Mouse (Mus musculus): ENCODE data around the gene Zfp526.
A peak's percentile ranks its signal among the peaks of the same experiment; 100 is the strongest.

Zfp526 gene

DNA sequence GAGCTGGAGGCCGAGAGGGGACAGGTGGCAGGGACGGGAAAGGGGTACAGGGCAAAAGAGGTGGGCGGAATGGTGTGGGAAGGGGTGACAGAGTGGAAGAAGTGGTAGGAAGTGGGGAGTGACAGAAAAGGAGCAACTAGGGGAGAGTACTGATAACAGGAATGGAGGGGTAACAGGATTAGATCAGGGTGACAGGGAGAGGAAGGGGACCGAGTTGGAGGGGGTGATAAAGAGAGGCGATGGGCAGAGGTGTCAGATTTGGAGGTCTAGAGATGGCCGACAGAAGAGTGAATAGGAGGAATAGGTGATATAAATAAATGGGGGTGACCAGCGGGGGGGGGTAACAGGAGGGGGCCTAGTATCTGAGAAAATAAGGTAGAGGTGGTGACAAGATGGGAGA, 47.4 kb downstream of the Zfp526 start:
- no peak for DNase-seq

DNA sequence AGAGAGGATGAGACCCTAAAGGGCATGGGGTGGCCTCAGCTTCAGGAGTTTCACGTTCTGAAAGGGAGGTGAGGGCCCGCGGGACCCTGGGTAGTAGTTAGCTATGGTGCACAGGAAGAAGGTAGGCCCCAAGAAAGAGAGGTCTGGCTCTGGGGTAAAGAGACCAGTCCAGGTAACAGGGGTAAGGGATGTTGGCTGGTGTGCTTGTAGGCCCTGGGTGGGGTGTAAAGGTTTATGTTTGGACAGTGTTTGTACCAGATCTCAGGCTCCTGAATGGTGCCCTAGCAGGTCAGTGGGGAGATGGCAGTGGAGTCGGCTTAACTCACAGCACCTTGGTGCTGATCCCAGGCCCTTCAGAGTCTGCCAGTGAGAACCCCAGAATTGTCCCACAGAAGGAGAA, 47.8 kb downstream of the Zfp526 start:
- peak in 1 of 2 experiments; percentile 6 for DNase-seq

DNA sequence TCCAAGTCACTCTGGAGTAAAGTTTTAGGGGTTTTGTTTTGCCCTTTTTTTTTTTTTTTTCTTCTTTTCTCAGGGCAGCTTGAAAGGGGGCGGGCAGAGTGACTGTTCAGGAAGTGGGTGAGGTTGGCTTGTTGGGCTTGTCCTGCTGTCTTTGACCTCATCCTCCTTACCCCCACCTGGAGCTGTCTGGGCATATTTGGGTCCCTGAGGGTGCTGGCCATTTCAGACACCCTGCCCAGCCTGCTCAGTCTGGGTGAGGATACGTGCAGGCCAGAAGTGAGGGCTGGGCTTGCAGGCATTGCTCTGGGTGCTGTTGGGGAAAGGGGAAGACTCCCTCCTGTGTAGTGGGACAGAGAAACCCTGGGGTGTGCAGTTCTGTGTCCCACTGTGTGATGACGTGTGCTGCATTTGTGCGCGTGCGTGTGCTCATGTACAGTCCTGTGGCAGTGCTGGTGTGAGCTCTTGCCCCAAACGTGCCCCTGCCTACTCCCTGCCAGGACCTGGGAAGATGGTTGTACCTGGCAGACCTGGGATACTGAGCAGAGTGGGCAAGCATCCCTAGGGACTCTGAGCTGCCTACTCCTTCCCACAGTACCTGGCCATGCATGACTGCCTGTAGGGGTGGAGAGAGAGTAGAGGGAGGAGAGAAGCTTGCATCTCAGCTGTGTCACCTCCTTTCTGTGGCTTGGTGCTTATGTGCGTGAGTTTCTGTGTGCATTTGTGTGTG, 48.5 kb downstream of the Zfp526 start:
- peak; percentile 36 to 53 for DNase-seq

DNA sequence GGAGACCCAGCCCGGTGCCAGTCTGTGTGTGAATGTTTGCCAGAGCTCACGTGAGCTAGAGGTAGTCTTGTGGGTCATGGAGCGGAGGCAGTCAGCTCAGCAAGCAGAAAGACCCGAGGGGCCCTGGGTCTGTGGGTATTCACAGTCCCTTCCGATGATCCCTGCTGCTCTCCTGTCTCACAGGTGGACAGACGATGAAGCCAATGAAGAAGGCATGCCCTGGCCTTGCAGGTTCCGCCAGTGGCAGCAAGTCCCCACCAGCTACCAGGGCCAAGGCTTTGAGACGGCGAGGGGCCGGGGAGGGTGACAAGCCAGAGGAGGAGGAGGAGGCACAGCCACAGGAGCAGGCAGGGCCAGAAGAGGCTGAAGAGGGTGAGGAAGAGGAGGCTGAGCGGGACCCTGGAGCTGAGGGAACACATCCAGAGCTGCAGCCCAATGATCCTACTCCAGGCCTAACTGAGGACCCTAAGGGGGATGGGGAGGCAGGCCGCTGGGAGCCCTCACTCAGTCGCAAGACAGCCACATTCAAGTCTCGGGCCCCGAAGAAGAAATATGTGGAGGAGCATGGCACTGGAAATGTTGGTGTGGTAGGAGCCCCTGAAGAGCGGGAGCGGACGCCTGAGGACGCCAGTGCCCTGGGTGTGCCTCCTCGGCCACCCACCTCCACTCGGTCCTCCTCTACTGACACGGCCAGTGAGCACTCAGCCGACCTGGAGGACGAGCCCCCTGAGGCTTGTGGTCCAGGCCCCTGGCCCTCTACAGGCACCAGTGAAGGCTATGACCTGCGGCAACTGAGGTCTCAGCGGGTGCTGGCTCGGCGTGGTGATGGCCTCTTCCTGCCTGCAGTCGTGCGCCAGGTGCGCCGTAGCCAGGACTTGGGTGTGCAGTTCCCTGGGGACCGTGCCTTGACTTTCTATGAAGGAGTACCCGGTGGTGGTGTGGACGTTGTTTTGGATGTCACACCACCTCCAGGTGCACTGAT, 49.7 kb downstream of the Zfp526 start:
- peak; percentile 11 to 30 for DNase-seq

DNA sequence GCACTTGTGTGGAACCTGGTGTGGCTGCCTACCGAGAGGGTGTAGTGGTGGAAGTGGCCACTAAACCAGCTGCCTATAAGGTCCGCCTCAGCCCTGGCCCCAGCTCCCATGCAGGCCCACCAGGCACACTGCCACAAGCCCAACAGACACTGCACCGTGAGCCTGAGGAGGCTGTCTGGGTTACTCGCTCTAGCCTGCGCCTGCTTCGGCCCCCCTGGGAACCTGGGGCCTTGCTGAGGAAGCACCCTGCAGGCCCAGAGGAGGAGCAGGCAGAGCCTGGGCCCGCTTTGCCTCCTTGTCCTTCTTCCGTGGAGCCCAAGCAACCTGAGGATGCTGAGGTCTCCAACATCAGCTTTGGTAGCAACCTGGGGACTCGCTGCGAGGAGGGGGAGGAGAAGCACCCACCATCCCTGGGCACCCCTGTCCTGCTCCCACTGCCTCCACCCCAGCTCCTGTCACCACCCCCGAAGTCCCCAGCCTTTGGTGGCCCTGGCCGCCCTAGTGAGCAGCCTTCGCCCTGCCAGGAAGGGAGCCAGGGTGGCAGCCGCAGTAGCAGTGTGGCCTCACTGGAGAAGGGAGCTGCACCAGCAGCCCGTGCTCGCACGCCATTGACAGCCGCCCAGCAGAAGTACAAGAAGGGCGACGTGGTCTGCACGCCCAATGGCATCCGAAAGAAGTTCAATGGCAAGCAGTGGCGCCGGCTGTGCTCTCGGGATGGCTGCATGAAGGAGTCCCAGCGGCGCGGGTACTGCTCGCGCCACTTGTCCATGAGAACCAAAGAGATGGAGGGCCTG, 50.6 kb downstream of the Zfp526 start:
- peak in 1 of 2 experiments; percentile 4 for DNase-seq

- peak in 1 of 2 experiments; percentile 4 for DNase-seq
Observed at GRCm38 (mm10) chr7:25272445-25273258, 51.4 kb downstream of the Zfp526 start.

DNA sequence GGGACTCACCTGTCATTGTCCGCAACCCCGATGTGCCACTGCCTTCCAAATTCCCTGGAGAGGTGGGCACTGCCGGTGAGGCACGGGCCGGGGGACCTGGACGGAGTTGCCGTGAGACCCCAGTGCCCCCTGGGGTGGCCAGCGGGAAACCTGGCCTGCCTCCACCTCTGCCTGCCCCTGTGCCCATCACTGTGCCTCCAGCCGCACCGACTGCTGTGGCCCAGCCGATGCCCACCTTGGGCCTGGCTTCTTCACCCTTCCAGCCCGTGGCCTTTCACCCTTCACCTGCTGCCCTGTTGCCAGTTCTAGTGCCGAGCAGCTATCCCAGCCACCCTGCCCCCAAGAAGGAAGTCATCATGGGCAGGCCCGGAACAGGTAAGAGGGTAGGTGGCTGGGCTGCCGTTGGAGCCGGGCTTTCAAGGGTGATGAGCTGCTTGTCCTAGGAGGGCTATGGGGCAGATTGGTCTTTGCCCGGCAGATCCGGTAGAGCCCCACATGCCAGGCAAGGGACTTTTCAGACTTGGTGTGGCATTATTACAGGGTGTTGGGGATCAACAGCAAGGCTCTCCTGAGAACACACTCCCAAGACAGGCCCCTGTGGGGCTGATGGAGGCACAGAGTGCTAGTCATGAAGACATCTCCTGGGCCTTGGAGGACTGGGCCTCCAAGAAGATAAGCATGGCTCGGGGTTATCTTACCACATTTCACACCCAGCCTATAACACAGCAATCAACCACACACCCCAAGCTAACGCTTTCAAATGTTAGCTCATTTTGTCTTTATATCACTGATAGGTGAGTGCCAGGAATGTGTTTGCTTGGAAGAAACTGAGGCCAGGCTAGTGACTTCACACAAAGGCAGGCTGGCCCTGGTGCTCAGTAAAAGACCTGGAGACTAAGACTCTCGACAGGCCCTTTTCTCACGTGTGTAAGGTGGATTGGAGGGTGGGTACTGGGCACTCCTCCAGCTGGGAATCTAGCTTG, 52.3 kb downstream of the Zfp526 start:
- no peak for DNase-seq

DNA sequence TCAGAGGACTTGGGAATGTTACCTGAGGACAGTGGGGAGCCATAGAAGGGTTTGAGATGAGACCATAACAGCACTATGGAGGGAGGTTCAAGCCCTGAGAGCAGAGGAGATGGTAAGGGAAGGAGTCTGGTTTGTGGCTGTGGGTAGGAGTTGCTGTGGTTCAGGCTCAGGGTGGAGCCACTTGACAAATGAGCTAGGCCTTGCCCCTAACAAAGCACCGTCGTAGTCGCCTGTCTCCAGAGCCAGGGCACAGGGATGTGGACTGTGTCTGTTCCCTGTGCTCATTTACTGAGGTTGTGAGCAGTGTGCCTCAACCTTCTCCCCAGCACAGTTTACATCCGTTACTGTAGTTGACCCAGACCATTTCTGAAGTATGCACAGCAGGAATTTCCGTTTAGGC, 53.3 kb downstream of the Zfp526 start:
- no peak for DNase-seq

DNA sequence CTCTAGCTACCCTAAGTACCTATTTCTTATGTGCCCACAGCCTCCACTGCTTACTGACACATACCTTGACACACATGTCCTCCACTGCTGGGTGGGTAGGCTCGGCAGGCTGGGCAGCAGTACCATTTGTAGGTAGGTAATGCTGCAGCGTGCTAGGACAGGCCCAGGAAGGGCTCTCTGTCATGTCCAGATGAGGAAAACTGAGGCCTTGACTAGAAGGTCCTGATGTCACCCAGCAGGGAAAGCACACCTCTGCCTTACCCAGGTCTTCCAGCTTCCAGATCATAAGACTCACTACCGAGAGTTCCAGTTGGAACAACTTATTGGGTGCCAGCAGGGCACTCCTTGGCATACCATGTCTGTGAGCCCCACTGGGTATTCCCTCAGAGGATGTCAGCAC, 53.8 kb downstream of the Zfp526 start:
- DNase-seq: no peak

DNA sequence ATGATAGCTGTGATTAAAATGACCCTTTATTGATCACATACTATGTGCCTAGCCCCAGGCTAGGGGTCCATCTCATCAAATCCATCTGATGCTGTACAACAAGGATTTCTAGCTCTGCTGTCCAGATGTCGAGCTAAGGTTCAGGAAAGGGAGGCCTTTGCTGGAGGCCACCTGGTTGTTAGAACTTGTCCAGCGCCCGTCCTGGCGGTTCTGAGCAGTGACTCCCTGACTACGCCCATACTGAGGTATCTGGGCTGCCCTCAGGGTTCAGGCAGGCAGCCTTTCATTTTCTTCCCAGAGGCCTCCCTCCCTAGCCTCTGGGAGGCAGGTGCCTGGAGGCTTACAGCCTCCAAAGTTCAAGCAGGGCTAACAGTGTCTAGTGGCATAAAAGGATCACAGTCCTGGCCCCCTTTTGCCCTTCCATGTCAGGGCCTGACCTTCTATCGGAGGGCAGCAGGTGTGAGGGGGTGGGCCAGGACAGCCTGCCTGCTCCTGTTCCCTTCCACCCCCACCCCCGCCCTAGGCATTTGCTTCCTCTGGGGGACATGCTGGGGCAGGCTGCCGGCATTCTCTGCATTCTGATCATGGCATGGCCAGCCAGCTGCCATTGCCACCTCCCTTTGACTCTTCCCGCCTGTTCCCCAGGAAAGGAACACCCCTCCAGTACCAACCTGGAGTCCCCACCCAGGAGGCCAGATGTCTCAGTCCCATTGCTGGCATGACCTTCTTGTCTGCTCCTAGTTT, 54.5 kb downstream of the Zfp526 start:
- peak in 1 of 2 experiments; percentile 13 for DNase-seq
